Mouse (Mus musculus) neural tube, embryonic 12.5 days (tissue): Measurements from ENCODE around the gene Ajuba. TPM values are rescaled to one million over a fixed set of nuclear protein-coding genes. Genes with fewer than 3 reads are reported as not detected.
A peak's percentile ranks its signal among the peaks of the same experiment; 100 is the strongest.

Experiments
- ATAC-seq: fragments of 200-750 bp; cut with Nextera tagmentation; 2 replicates; pipeline ENCODE4 v1.8.0; 2017; ENCODE audit warnings: low read depth, mild to moderate bottlenecking, moderate TSS enrichment, moderate library complexity; ENCODE audit not compliant: low FRiP score
- H3K27ac ChIP-seq: fragments of 300-500 bp; sonication (generic); 2 replicates; pipeline ENCODE4 v1.5.1; 2016
- H3K27me3 ChIP-seq: fragments of 300-500 bp; sonication (generic); replicated peaks from 2 replicates; pipeline ENCODE4 v1.6.1; 2016; ENCODE audit warnings: mild to moderate bottlenecking
- H3K36me3 ChIP-seq: fragments of 300-500 bp; sonication (generic); 2 replicates; pipeline ENCODE4 v1.6.1; 2016; ENCODE audit warnings: mild to moderate bottlenecking
- H3K4me1 ChIP-seq: fragments of 300-500 bp; sonication (generic); 2 replicates; pipeline ENCODE4 v1.6.1; 2016
- H3K4me2 ChIP-seq: fragments of 300-500 bp; sonication (generic); replicated peaks from 2 replicates; pipeline ENCODE4 v1.6.1; 2016; ENCODE audit warnings: mild to moderate bottlenecking
- H3K4me3 ChIP-seq: fragments of 300-500 bp; sonication (generic); 2 replicates; pipeline ENCODE4 v1.5.1; 2016
- H3K9ac ChIP-seq: fragments of 300-500 bp; sonication (generic); 2 replicates; pipeline ENCODE4 v1.6.1; 2016; ENCODE audit warnings: mild to moderate bottlenecking
- H3K9me3 ChIP-seq: fragments of 300-500 bp; sonication (generic); 2 replicates; pipeline ENCODE4 v1.6.1; 2016; ENCODE audit warnings: mild to moderate bottlenecking
- WGBS: fragments of 180-500 bp; shearing (Covaris S2); methylation state at CpG from one replicate; pipeline ENCODE4 v1.1.7; 2016; 5-methylcytosine and 5-hydroxymethylcytosine counted together
- polyA plus RNA-seq: library from polyadenylated mRNA; unstranded; fragments of >200 nt; fragmentation: Nextera tagmentation; extraction: Ambion mirVana; gene quantifications from 2 replicates; pipeline ENCODE4 v1.2.1, GENCODE M21; 2016

The Ajuba gene
- polyA plus RNA-seq, 1 experiment from 2014 or later = 32.9 TPM

DNA sequence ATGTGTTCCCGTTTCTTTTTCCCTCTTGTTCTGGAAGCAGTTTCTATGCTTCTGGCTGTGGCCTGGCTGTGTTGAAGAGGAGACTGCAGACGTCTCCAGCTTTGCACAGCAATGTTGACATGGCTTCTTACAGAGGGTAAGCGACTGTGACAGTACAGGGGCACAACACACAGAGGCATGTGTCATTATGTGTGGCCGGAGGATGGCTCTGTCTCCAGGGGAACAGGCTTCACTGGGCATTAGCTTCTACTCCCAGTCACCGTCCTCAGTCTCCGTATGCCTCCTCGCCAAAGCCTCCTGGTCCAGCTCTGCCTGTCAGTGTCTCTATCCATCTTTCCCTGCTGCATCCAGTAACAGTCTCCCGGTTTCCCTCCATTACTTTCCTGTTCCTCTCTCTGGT lies 29.9 kb upstream of the Ajuba start:
- H3K4me1 ChIP-seq = no peaks in the 10 kb centered on the region
- ATAC-seq = no peak
- 51% methylated on average over 8 of the region's 8 CpGs for WGBS
- peaks cover 10% of the 10 kb centered on the region for H3K36me3 ChIP-seq
- no peak overlapping the region for H3K4me3 ChIP-seq
- no peaks in the 10 kb centered on the region for H3K9me3 ChIP-seq
- no peak overlapping the region for H3K9ac ChIP-seq
- H3K4me2 ChIP-seq = no peak overlapping the region
- no peaks in the 10 kb centered on the region for H3K27me3 ChIP-seq
- no peak overlapping the region for H3K27ac ChIP-seq

- H3K9ac ChIP-seq = peak within 1 kb of the TSS; percentile 52; the same call in 1 of the 2 replicates
- peak within 1 kb of the TSS; percentile 69 for H3K4me2 ChIP-seq
- no peaks in the 10 kb centered on the region for H3K4me1 ChIP-seq
- no peaks in the 10 kb centered on the region for H3K9me3 ChIP-seq
- H3K27ac ChIP-seq = no peak within 1 kb of the TSS
- peak; percentile 15; the same call in 1 of the 2 replicates for ATAC-seq
- H3K36me3 ChIP-seq = peaks cover 4% of the 10 kb centered on the region; the same call in 1 of the 2 replicates
- peak within 1 kb of the TSS; percentile 46 for H3K4me3 ChIP-seq
- WGBS = under 1% methylated on average over 38 of the region's 39 CpGs
- no peaks in the 10 kb centered on the region for H3K27me3 ChIP-seq
Measured at GRCm38 (mm10) chr14:54605752-54606321, 28.5 kb upstream of the Ajuba start, which contains the start of gene 4931414P19Rik. Gene 4931414P19Rik, minus strand, starts transcription at chr14:54605993.

DNA sequence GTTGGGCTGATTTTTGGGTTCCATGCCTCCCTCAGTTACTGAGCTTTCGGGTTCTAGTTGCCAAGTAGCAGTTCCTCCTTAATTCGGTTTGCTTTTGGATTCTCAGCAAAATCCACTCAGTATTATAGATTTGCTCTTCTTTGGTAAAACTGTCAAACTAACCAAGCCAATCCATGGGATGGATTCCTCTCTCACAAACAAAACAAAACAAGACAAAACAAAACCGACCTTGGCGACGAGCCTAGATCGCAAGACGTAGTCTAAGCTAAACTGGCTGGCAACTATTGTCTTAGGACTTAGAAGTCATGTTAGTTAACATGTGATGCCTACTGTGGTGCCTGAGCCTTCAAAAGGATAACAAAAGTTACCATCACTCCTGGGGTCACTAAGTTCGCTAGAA lies 26.3 kb upstream of the Ajuba start:
- H3K27ac ChIP-seq = peak overlapping the region; percentile 20; the same call in 1 of the 2 replicates
- H3K27me3 ChIP-seq = no peaks in the 10 kb centered on the region
- WGBS = 85% methylated on average over 8 of the region's 8 CpGs
- peak overlapping the region; percentile 53 for H3K4me2 ChIP-seq
- H3K4me1 ChIP-seq = no peaks in the 10 kb centered on the region
- H3K9ac ChIP-seq = no peak overlapping the region
- H3K36me3 ChIP-seq = no peaks in the 10 kb centered on the region
- no peak for ATAC-seq
- H3K9me3 ChIP-seq = no peaks in the 10 kb centered on the region
- H3K4me3 ChIP-seq = peak overlapping the region; percentile 62; the same call in 1 of the 2 replicates

- no peaks in the 10 kb centered on the region for H3K4me1 ChIP-seq
- under 1% methylated on average over 46 of the region's 46 CpGs for WGBS
- H3K9me3 ChIP-seq = no peaks in the 10 kb centered on the region
- peak overlapping the region; percentile 78 for H3K27ac ChIP-seq
- peak overlapping the region; percentile 53 for H3K4me2 ChIP-seq
- no peaks in the 10 kb centered on the region for H3K27me3 ChIP-seq
- peak; percentile 99 for ATAC-seq
- peak overlapping the region; percentile 62 for H3K4me3 ChIP-seq
- H3K36me3 ChIP-seq = no peaks in the 10 kb centered on the region
- H3K9ac ChIP-seq = peak overlapping the region; percentile 78
Measured at GRCm38 (mm10) chr14:54603038-54603654, 25.8 kb upstream of the Ajuba start.

- peak overlapping the region; percentile 62 for H3K4me3 ChIP-seq
- 42% methylated on average over 4 of the region's 4 CpGs for WGBS
- H3K4me1 ChIP-seq = no peaks in the 10 kb centered on the region
- no peak overlapping the region for H3K27ac ChIP-seq
- no peak overlapping the region for H3K9ac ChIP-seq
- no peaks in the 10 kb centered on the region for H3K36me3 ChIP-seq
- H3K27me3 ChIP-seq = no peaks in the 10 kb centered on the region
- peak overlapping the region; percentile 53 for H3K4me2 ChIP-seq
- peak; percentile 42; the same call in 1 of the 2 replicates for ATAC-seq
- no peaks in the 10 kb centered on the region for H3K9me3 ChIP-seq
Measured at GRCm38 (mm10) chr14:54602613-54603012, 25.3 kb upstream of the Ajuba start.

GRCm38 (mm10) chr14:54601601-54602000 lies 24.2 kb upstream of the Ajuba start:
- Histone ChIP-seq H3K9me3 (no peaks in the 10 kb centered on the region), H3K27me3 (no peaks in the 10 kb centered on the region), H3K4me1 (no peaks in the 10 kb centered on the region), H3K4me2 (no peak overlapping the region), H3K27ac (no peak overlapping the region), H3K9ac (no peak overlapping the region), H3K36me3 (no peaks in the 10 kb centered on the region), H3K4me3 (no peak overlapping the region)
- no peak for ATAC-seq
- 90% methylated on average over 2 of the region's 2 CpGs for whole genome bisulfite sequencing

DNA sequence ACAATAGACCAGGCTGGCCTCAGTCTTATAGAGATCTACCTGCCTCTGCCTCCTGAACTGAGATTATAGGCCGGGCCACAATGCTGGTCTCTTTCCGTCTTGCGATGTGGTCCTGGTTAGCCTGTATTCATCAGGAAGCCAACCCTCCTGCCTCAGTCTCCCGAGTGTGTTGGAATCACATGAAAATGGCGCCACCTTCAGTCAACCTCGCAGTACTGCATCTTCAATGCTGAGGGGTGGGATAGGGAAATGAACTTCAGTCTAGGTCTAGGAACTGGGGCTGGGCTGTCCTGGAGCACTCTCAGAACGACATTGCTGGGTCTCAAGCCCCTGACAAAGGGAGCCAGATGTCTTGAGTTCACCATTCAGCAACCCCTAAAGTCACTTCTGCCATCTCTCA lies 19.7 kb upstream of the Ajuba start:
- no peak overlapping the region for H3K9ac ChIP-seq

GRCm38 (mm10) chr14:54594631-54595414 lies 17.5 kb upstream of the Ajuba start:
- Histone ChIP-seq H3K4me3 (no peak overlapping the region), H3K27ac (no peak overlapping the region), H3K4me1 (peaks cover 10% of the 10 kb centered on the region; the same call in 1 of the 2 replicates), H3K9ac (no peak overlapping the region), H3K27me3 (no peaks in the 10 kb centered on the region), H3K4me2 (no peak overlapping the region), H3K36me3 (peaks cover 21% of the 10 kb centered on the region), H3K9me3 (no peaks in the 10 kb centered on the region)
- WGBS = 69% methylated on average over 28 of the region's 28 CpGs
- ATAC-seq = no peak

More for the DNA sequence above, 19.7 kb upstream of the Ajuba start:
- WGBS = 78% methylated on average over 7 of the region's 7 CpGs
- Histone ChIP-seq H3K27ac (no peak overlapping the region), H3K4me1 (peaks cover 10% of the 10 kb centered on the region; the same call in 1 of the 2 replicates), H3K27me3 (no peaks in the 10 kb centered on the region), H3K9me3 (no peaks in the 10 kb centered on the region), H3K4me2 (no peak overlapping the region), H3K36me3 (peaks cover 15% of the 10 kb centered on the region), H3K4me3 (no peak overlapping the region)
- no peak for ATAC-seq

DNA sequence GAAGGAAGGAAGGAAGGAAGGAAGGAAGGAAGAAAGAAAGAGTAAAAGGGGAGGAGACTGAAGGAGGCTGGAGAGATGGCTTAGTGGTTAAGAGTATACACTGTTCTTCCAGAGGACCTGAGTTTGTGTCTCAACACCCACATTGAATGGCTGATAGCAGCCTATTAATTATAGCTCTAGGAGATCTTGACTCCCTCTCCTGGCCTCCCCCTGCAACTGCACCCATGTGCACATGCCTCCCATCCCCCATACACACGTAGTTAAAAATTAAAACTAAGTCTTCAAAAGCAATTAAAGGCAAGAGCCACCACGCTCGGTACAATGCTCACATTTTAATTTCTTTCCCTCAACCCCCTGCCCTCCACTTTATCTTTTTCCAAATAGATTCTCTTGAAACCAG lies 16.7 kb upstream of the Ajuba start:
- H3K4me1 ChIP-seq = peaks cover 10% of the 10 kb centered on the region; the same call in 1 of the 2 replicates
- ATAC-seq = no peak
- H3K27me3 ChIP-seq = no peaks in the 10 kb centered on the region
- H3K9me3 ChIP-seq = no peaks in the 10 kb centered on the region
- H3K9ac ChIP-seq = no peak overlapping the region
- H3K4me3 ChIP-seq = no peak overlapping the region
- H3K4me2 ChIP-seq = no peak overlapping the region
- 93% methylated on average over 3 of the region's 3 CpGs for WGBS
- H3K27ac ChIP-seq = no peak overlapping the region
- H3K36me3 ChIP-seq = peaks cover 21% of the 10 kb centered on the region

DNA sequence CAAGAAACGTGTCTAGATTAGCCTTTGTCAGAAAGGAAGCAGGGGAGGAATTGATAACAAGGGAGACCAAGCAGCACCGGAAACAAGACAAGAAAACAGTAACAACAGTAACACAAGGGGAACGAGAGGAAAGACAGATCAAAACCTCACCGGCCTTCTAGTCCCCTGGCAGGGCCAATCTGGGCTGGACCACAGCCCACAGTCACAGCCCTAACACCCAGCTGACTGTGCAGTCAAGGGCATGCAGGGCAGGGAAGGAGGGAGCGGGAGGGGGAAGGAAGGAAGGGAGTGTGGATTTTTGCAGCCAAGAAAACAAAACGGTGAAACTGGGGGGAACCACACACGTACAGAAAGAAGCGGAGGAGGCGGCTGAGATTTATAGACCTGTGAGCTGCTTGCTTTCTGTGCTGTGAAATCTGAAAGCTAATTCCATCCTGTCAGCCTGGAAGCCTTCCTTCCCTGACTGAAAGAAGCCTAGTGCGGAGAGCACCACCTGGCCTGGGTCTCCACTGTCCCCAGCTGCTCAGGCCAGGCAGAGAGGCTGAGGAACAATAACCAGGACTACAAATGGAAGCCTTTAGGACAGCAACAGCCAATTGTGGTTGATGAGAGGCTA lies 15.1 kb upstream of the Ajuba start:
- Histone ChIP-seq H3K4me3 (no peak overlapping the region), H3K27me3 (no peaks in the 10 kb centered on the region), H3K9ac (no peak overlapping the region), H3K27ac (peak overlapping the region; percentile 29; the same call in 1 of the 2 replicates), H3K9me3 (no peaks in the 10 kb centered on the region), H3K36me3 (peaks cover 21% of the 10 kb centered on the region), H3K4me2 (no peak overlapping the region), H3K4me1 (peaks cover 10% of the 10 kb centered on the region; the same call in 1 of the 2 replicates)
- peak; percentile 44; the same call in 1 of the 2 replicates for ATAC-seq
- 57% methylated on average over 10 of the region's 10 CpGs for WGBS

- no peak overlapping the region for H3K27ac ChIP-seq
- H3K4me3 ChIP-seq = no peak overlapping the region
- ATAC-seq = no peak
- peaks cover 21% of the 10 kb centered on the region for H3K36me3 ChIP-seq
- peaks cover 10% of the 10 kb centered on the region; the same call in 1 of the 2 replicates for H3K4me1 ChIP-seq
- H3K4me2 ChIP-seq = no peak overlapping the region
- no peaks in the 10 kb centered on the region for H3K27me3 ChIP-seq
- no peaks in the 10 kb centered on the region for H3K9me3 ChIP-seq
- no peak overlapping the region for H3K9ac ChIP-seq
- 91% methylated on average over 16 of the region's 16 CpGs for WGBS
Measured at GRCm38 (mm10) chr14:54591056-54591455, 13.7 kb upstream of the Ajuba start.
